Comparison of ENCODE assay signal across 8 mouse cellular contexts in the genomic region with DNA sequence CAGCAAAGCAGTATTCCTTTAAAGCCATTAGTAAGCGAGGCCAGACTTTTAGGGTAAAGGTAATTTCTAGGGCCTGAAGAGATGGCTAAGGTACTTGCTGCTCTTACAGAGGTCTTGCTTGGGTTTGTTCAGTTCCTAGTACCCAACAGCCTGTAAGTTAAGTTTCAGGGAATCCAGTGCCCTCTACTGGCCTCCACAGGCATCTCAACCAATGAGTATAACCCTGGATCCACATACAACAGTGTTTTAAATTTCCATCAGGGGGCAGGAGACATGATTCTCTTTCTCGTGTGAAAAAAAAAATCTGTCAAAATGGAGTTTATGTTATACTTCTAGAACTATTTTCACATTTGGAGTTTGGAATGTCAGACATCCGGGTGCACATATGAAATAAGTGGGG. TPM values are rescaled to one million over a fixed set of nuclear protein-coding genes. Genes with fewer than 3 reads are reported as not detected.
DNase-seq lines count a peak whose midpoint lies in the region; ATAC-seq and TF ChIP-seq lines count a peak whose summit lies in the region.

No protein-coding gene starts in this region.

- no peaks in the 10 kb centered on the region for H3K36me3 ChIP-seq in forebrain, postnatal 0 days (ENCODE audit: insufficient read depth)
- H3K36me3 ChIP-seq in forebrain, embryonic 12.5 days (replicated peaks): no peaks in the 10 kb centered on the region

- no peak overlapping the region for H3K4me2 ChIP-seq in forebrain, postnatal 0 days (ENCODE audit: low read depth)
- no peak overlapping the region for H3K4me2 ChIP-seq in forebrain, embryonic 12.5 days

- H3K4me3 ChIP-seq in forebrain, postnatal 0 days (ENCODE audit: low read depth, low read length): no peak overlapping the region
- no peak overlapping the region for H3K4me3 ChIP-seq in forebrain, embryonic 12.5 days (replicated peaks)

- no peaks in the 10 kb centered on the region for H3K4me1 ChIP-seq in forebrain, postnatal 0 days (ENCODE audit: insufficient read depth)
- peaks cover 5% of the 10 kb centered on the region for H3K4me1 ChIP-seq in forebrain, embryonic 12.5 days

- WGBS in forebrain, postnatal 0 days: 52% methylated on average over 3 of the region's 3 CpGs
- 50% methylated on average over 3 of the region's 3 CpGs for WGBS in forebrain, embryonic 12.5 days

- no peak overlapping the region for H3K27ac ChIP-seq in forebrain, postnatal 0 days (ENCODE audit: low read depth, low read length)
- H3K27ac ChIP-seq in forebrain, embryonic 12.5 days: no peak overlapping the region

- no peaks in the 10 kb centered on the region for H3K9me3 ChIP-seq in forebrain, postnatal 0 days (ENCODE audit: low read length)
- no peaks in the 10 kb centered on the region for H3K9me3 ChIP-seq in forebrain, embryonic 12.5 days

- peak; percentile 75 for TF ChIP-seq CTCF in forebrain, postnatal 0 days (IDR thresholded peaks at IDR 0.05; ENCODE audit: low read depth)

- peak; percentile 72 for ATAC-seq in forebrain, postnatal 0 days
- ATAC-seq in forebrain, embryonic 12.5 days (ENCODE audit: low FRiP score): no peak

- no peaks in the 10 kb centered on the region for H3K27me3 ChIP-seq in forebrain, postnatal 0 days (ENCODE audit: insufficient read depth, low read length)
- no peaks in the 10 kb centered on the region for H3K27me3 ChIP-seq in forebrain, embryonic 12.5 days

- intact Hi-C loops in heart, postnatal 10 days (cut with DNase I): loop anchor here (10.0 kb wide), 1 partner anchor 283 kb away; a partner anchor contains a TSS

- peak; percentile 63 for DNase-seq in forebrain, postnatal 0 days
- DNase-seq in 416B (ENCODE audit: low read depth) (peak; percentile 85), NIH3T3 (ENCODE audit: low read depth) (peak; percentile 65)
- DNase-seq in heart, postnatal 10 days: peak; percentile 34 to 53
- DNase-seq in lung, postnatal 14 days: peak; percentile 58
- no peak for DNase-seq in testis, postnatal 14 days (ENCODE audit: low spot score)
- no peak for DNase-seq in urinary bladder, adult 18-20 months (ENCODE audit: low spot score in 2 of 2)

- no peak overlapping the region for H3K9ac ChIP-seq in forebrain, postnatal 0 days
- H3K9ac ChIP-seq in forebrain, embryonic 12.5 days: no peak overlapping the region

RNA-seq across cellular contexts. Expression of a gene that starts 5.8 kb away (rescaled TPM):
- total RNA-seq in forebrain, postnatal 0 days (2014; rRNA removed): 212 and 266 TPM in 2 replicates
- 357 and 391 TPM in 2 replicates for polyA plus RNA-seq in forebrain, postnatal 0 days (2015; fragmentation: Nextera tagmentation; extraction: Ambion mirVana)
- 411 and 420 TPM in 2 replicates for polyA plus RNA-seq in forebrain, embryonic 12.5 days (2016; fragmentation: Nextera tagmentation; extraction: Ambion mirVana)
- 100 to 1,000 TPM; 143 to 147 TPM for total RNA-seq in heart, postnatal 10 days (2021)

RNA-seq across cellular contexts. Expression of a gene that starts 27.2 kb away (rescaled TPM):
- 68.2 and 70.2 TPM in 2 replicates for total RNA-seq in forebrain, postnatal 0 days (2014; rRNA removed)
- 65.0 and 67.3 TPM in 2 replicates for polyA plus RNA-seq in forebrain, postnatal 0 days (2015; fragmentation: Nextera tagmentation; extraction: Ambion mirVana)
- polyA plus RNA-seq in forebrain, embryonic 12.5 days (2016; fragmentation: Nextera tagmentation; extraction: Ambion mirVana): 96.4 and 97.3 TPM in 2 replicates
- 10 to 100 TPM; 63.3 to 68.6 TPM for total RNA-seq in heart, postnatal 10 days (2021)

Comparison
In these comparisons a context has a peak if more than half of its experiments do, and no peak if none do; other contexts are left out.
1. DNase-seq: peak in forebrain, postnatal 0 days (single experiment), 416B (single experiment), NIH3T3 (single experiment), heart, postnatal 10 days (2 of 2) and lung, postnatal 14 days (single experiment); none in testis, postnatal 14 days (single experiment) and urinary bladder, adult 18-20 months (0 of 2).